In the genomic region with DNA sequence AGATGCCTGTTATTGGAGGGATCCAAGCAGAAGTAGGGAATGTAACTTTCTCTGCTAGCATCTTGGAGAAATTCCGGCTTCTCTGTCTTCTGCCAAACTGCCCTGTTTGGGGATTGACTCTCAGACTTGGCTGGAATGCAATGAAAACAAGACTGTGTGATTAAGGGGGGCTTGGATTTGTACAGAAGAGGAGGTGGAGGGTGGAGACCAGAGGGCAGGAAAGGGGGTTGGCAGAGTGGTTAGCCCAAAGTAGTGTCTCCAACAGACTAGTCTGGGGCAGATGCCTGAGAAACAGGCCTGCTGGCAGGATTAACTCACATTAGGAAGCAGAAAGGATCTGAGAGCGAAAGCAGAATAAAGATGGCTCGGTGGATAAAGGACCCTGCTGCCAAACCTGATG, we compare ENCODE assay signal across 12 mouse cellular contexts. TPM values are rescaled to one million over a fixed set of nuclear protein-coding genes. Genes with fewer than 3 reads are reported as not detected.
DNase-seq lines count a peak whose midpoint lies in the region; ATAC-seq and TF ChIP-seq lines count a peak whose summit lies in the region.
"Had no signal": no experiment of that assay in that cellular context is flagged by ENCODE, and none has a peak within 500 bp of the region (broad histone marks: within the 10 kb centered on the region; RNA-seq: fewer than 3 reads in every experiment).

No protein-coding gene starts in this region.

- no peak overlapping the region for H3K9ac ChIP-seq in liver, adult 2 months (ENCODE audit: low read depth, low read length)
- H3K9ac ChIP-seq in embryonic facial prominence, embryonic 15.5 days, result no peak overlapping the region
- H3K9ac ChIP-seq: liver, embryonic 14.5 days; neural tube, embryonic 12.5 days had no signal

- no peaks in the 10 kb centered on the region for H3K9me3 ChIP-seq in embryonic facial prominence, embryonic 15.5 days (replicated peaks)
- H3K9me3 ChIP-seq: neural tube, embryonic 12.5 days had no signal

- no peak overlapping the region for H3K27ac ChIP-seq in liver, adult 2 months (replicated peaks; ENCODE audit: insufficient read depth, low read depth, low read length)
- H3K27ac ChIP-seq in embryonic facial prominence, embryonic 15.5 days (replicated peaks), result peak overlapping the region; percentile 93
- no peak overlapping the region for H3K27ac ChIP-seq in cerebellum, adult 2 months (ENCODE audit: insufficient read depth, low read length)
- H3K27ac ChIP-seq: liver, embryonic 14.5 days; neural tube, embryonic 12.5 days had no signal

- no peaks in the 10 kb centered on the region for H3K27me3 ChIP-seq in liver, adult 2 months (ENCODE audit: control insufficient read depth, insufficient read depth, low read length)
- H3K27me3 ChIP-seq in embryonic facial prominence, embryonic 15.5 days, result no peaks in the 10 kb centered on the region
- H3K27me3 ChIP-seq in cerebellum, adult 2 months (ENCODE audit: control insufficient read depth, insufficient read depth, low read length), result no peaks in the 10 kb centered on the region
- H3K27me3 ChIP-seq: neural tube, embryonic 12.5 days had no signal

- H3K4me2 ChIP-seq in embryonic facial prominence, embryonic 15.5 days (replicated peaks), result peak overlapping the region; percentile 57; the same call in 1 of the 2 replicates

- ATAC-seq in embryonic facial prominence, embryonic 15.5 days (ENCODE audit: insufficient number of reproducible peaks, low FRiP score, low TSS enrichment, low read depth), result peak; percentile 58
- ATAC-seq: intestine, embryonic 16.5 days had no signal

- peak; percentile 18 for DNase-seq in liver, adult 2 months (ENCODE audit: extremely low read depth, low read depth, low spot score)
- no peak for DNase-seq in liver
- peak; percentile 34 to 46 for DNase-seq in heart, postnatal 36 days
- DNase-seq in skeletal muscle tissue, adult 2 months (ENCODE audit: low read depth, low spot score), result peak; percentile 53
- DNase-seq in cerebellum, adult 2 months, result no peak
- no peak for DNase-seq in retina, postnatal 1 day
- no peak for DNase-seq in embryo, embryonic 11 days
- DNase-seq: adrenal gland, postnatal 14 days had no signal

- TF ChIP-seq POLR2A in liver, adult 2 months (IDR thresholded peaks at IDR 0.05; ENCODE audit: extremely low read depth, insufficient read depth, low read length), result no peak
- TF ChIP-seq POLR2A in cerebellum, adult 2 months (IDR thresholded peaks at IDR 0.05; ENCODE audit: borderline replicate concordance, insufficient read depth, low read length), result no peak

- no peaks in the 10 kb centered on the region for H3K79me2 ChIP-seq in liver, adult 2 months (ENCODE audit: control insufficient read depth, insufficient read depth, low read length)

- no peaks in the 10 kb centered on the region; the same call in 1 of the 2 replicates for H3K4me1 ChIP-seq in liver, adult 2 months (ENCODE audit: control insufficient read depth, insufficient read depth, low read length)
- peaks cover 37% of the 10 kb centered on the region for H3K4me1 ChIP-seq in embryonic facial prominence, embryonic 15.5 days
- H3K4me1 ChIP-seq in cerebellum, adult 2 months (ENCODE audit: control insufficient read depth, insufficient read depth, low read length), result peaks cover 9% of the 10 kb centered on the region

- no peak for TF ChIP-seq CTCF in liver, adult 2 months (IDR thresholded peaks at IDR 0.05; ENCODE audit: low read depth, low read length)
- no peak for TF ChIP-seq CTCF in cerebellum, adult 2 months (IDR thresholded peaks at IDR 0.05; ENCODE audit: borderline replicate concordance, insufficient read depth, low read depth, low read length)

- intact Hi-C loops in heart, postnatal 36 days (cut with DNase I), result loop anchor here (2.0 kb wide), 1 partner anchor 24 kb away; no protein-coding TSS in a partner anchor

- peaks cover 2% of the 10 kb centered on the region; the same call in 1 of the 2 replicates for H3K36me3 ChIP-seq in liver, adult 2 months (ENCODE audit: control insufficient read depth, insufficient read depth, low read length)
- H3K36me3 ChIP-seq in embryonic facial prominence, embryonic 15.5 days, result peaks cover 35% of the 10 kb centered on the region

- H3K4me3 ChIP-seq in liver, adult 2 months (ENCODE audit: insufficient read depth, low read depth, low read length), result no peak overlapping the region
- H3K4me3 ChIP-seq in embryonic facial prominence, embryonic 15.5 days (replicated peaks), result peak overlapping the region; percentile 68; the same call in 1 of the 2 replicates
- no peak overlapping the region for H3K4me3 ChIP-seq in cerebellum, adult 2 months (replicated peaks; ENCODE audit: insufficient read depth, low read depth, low read length)
- H3K4me3 ChIP-seq: neural tube, embryonic 12.5 days had no signal

- WGBS in liver, adult 2 months, result 82% methylated on average over 3 of the region's 3 CpGs
- WGBS in embryonic facial prominence, embryonic 15.5 days, result 46% methylated on average over 3 of the region's 3 CpGs
- WGBS in cerebellum, adult 2 months, result 27% methylated on average over 3 of the region's 3 CpGs

RNA-seq across cellular contexts. Expression of a gene that starts 2.5 kb away (rescaled TPM):
- total RNA-seq in liver, adult 2 months (2014; rRNA removed), result 6.5 and 7.0 TPM in 2 replicates
- polyA plus RNA-seq in liver, adult 2 months (2012; rRNA removed), result 6.6 and 8.6 TPM in 2 replicates
- polyA plus RNA-seq in embryonic facial prominence, embryonic 15.5 days (2015; fragmentation: Nextera tagmentation; extraction: Ambion mirVana), result 87.3 and 106 TPM in 2 replicates
- 10 to 100 TPM; 18.3 to 19.7 TPM for total RNA-seq in heart, postnatal 36 days (2021)
- 205 and 251 TPM in 2 replicates for polyA plus RNA-seq in cerebellum, adult 2 months (2012; rRNA removed)

RNA-seq across cellular contexts. Expression of a gene that starts 29.0 kb away (rescaled TPM):
- total RNA-seq in liver, adult 2 months (2014; rRNA removed), result 1.7 and 2.9 TPM in 2 replicates
- 1.1 and 1.4 TPM in 2 replicates for polyA plus RNA-seq in liver, adult 2 months (2012; rRNA removed)
- 5.6 and 5.7 TPM in 2 replicates for polyA plus RNA-seq in embryonic facial prominence, embryonic 15.5 days (2015; fragmentation: Nextera tagmentation; extraction: Ambion mirVana)
- total RNA-seq in heart, postnatal 36 days (2021), result 1 to 10 TPM; 2.2 to 2.8 TPM
- 0.86 and 1.0 TPM in 2 replicates for polyA plus RNA-seq in cerebellum, adult 2 months (2012; rRNA removed)

Comparison
In these comparisons a context has a peak if more than half of its experiments do, and no peak if none do; other contexts are left out.
1. DNase-seq: peak in liver, adult 2 months (single experiment), heart, postnatal 36 days (2 of 2) and skeletal muscle tissue, adult 2 months (single experiment); none in liver (single experiment), cerebellum, adult 2 months (0 of 2), retina, postnatal 1 day (single experiment) and embryo, embryonic 11 days (single experiment).